Mouse (Mus musculus) lung, embryonic 16.5 days (tissue): Measurements from ENCODE around the gene Fbxo41. TPM values are rescaled to one million over a fixed set of nuclear protein-coding genes. Genes with fewer than 3 reads are reported as not detected.

Source experiments
- ATAC-seq: fragments of 200-750 bp; cut with Nextera tagmentation; 2 replicates; pipeline ENCODE4 v1.8.0; 2017; ENCODE audit warnings: low read depth, mild to moderate bottlenecking, moderate library complexity
- H3K27ac ChIP-seq: fragments of 300-500 bp; sonication (generic); 2 replicates; pipeline ENCODE4 v1.5.1; 2014; ENCODE audit warnings: mild to moderate bottlenecking, control low read depth, low read length
- H3K27me3 ChIP-seq: fragments of 300-500 bp; sonication (generic); 2 replicates; pipeline ENCODE4 v1.6.1; 2014; ENCODE audit warnings: low read depth, low read length, mixed read lengths; ENCODE audit not compliant: control insufficient read depth, insufficient read depth
- H3K36me3 ChIP-seq: fragments of 300-500 bp; sonication (generic); 2 replicates; pipeline ENCODE4 v1.6.1; 2014; ENCODE audit warnings: low read length; ENCODE audit not compliant: control insufficient read depth, insufficient read depth
- H3K4me1 ChIP-seq: fragments of 300-500 bp; sonication (generic); replicated peaks from 2 replicates; pipeline ENCODE4 v1.6.1; 2014; ENCODE audit warnings: low read length, mixed read lengths; ENCODE audit not compliant: control insufficient read depth, insufficient read depth
- H3K4me2 ChIP-seq: fragments of 300-500 bp; sonication (generic); 2 replicates; pipeline ENCODE4 v1.6.1; 2014; ENCODE audit warnings: low read depth, low read length, control low read depth
- H3K4me3 ChIP-seq: fragments of 300-500 bp; sonication (generic); 2 replicates; pipeline ENCODE4 v1.5.1; 2014; ENCODE audit warnings: mild to moderate bottlenecking, low read length, control low read depth
- H3K9ac ChIP-seq: fragments of 300-500 bp; sonication (generic); 2 replicates; pipeline ENCODE4 v1.6.1; 2014; ENCODE audit warnings: low read length, control low read depth
- H3K9me3 ChIP-seq: fragments of 300-500 bp; sonication (generic); 2 replicates; pipeline ENCODE4 v1.6.1; 2016; ENCODE audit warnings: low read length; ENCODE audit not compliant: control insufficient read depth
- WGBS: fragments of 180-500 bp; shearing (Covaris S2); extraction: QIAGEN DNeasy Blood & Tissue Kit; methylation state at CpG from one replicate; pipeline ENCODE4 v1.1.7; 2014; 5-methylcytosine and 5-hydroxymethylcytosine counted together
- polyA plus RNA-seq: library from polyadenylated mRNA; unstranded; fragments of >200 nt; fragmentation: Nextera tagmentation; extraction: Ambion mirVana; gene quantifications from 2 replicates; pipeline ENCODE4 v1.2.1, GENCODE M21; 2015

The Fbxo41 gene
- polyA plus RNA-seq, 1 experiment from 2014 or later: 0.08 TPM

- Histone ChIP-seq H3K4me3 (no peak overlapping the region), H3K4me1 (no peaks in the 10 kb centered on the region), H3K4me2 (no peak overlapping the region), H3K9me3 (no peaks in the 10 kb centered on the region), H3K27me3 (no peaks in the 10 kb centered on the region), H3K27ac (no peak overlapping the region), H3K9ac (no peak overlapping the region), H3K36me3 (peaks cover 32% of the 10 kb centered on the region)
- 87% methylated on average over 8 of the region's 8 CpGs for WGBS
- ATAC-seq: no peak
Measured at GRCm38 (mm10) chr6:85444266-85444965, 58.4 kb downstream of the Fbxo41 start.

GRCm38 (mm10) chr6:85443488-85444233 lies 59.1 kb downstream of the Fbxo41 start:
- no peak overlapping the region for H3K27ac ChIP-seq
- H3K4me2 ChIP-seq: no peak overlapping the region
- H3K4me1 ChIP-seq: no peaks in the 10 kb centered on the region
- no peak for ATAC-seq
- WGBS: 77% methylated on average over 3 of the region's 3 CpGs
- peaks cover 36% of the 10 kb centered on the region for H3K36me3 ChIP-seq
- no peaks in the 10 kb centered on the region for H3K27me3 ChIP-seq
- H3K9me3 ChIP-seq: no peaks in the 10 kb centered on the region
- H3K4me3 ChIP-seq: no peak overlapping the region
- H3K9ac ChIP-seq: no peak overlapping the region

- H3K27me3 ChIP-seq: no peaks in the 10 kb centered on the region
- no peak overlapping the region for H3K9ac ChIP-seq
- H3K27ac ChIP-seq: no peak overlapping the region
- 78% methylated on average over 4 of the region's 4 CpGs for WGBS
- no peaks in the 10 kb centered on the region for H3K9me3 ChIP-seq
- H3K36me3 ChIP-seq: peaks cover 35% of the 10 kb centered on the region
- H3K4me1 ChIP-seq: no peaks in the 10 kb centered on the region
- no peak overlapping the region for H3K4me3 ChIP-seq
- no peak for ATAC-seq
- no peak overlapping the region for H3K4me2 ChIP-seq
Measured at GRCm38 (mm10) chr6:85441142-85441541, 61.7 kb downstream of the Fbxo41 start.

- H3K4me2 ChIP-seq: no peak overlapping the region
- H3K4me1 ChIP-seq: peaks cover 2% of the 10 kb centered on the region; the same call in 1 of the 2 replicates
- no peak overlapping the region for H3K27ac ChIP-seq
- H3K4me3 ChIP-seq: no peak overlapping the region
- 85% methylated on average over 5 of the region's 6 CpGs for WGBS
- H3K9me3 ChIP-seq: no peaks in the 10 kb centered on the region
- H3K9ac ChIP-seq: no peak overlapping the region
- ATAC-seq: no peak
- no peaks in the 10 kb centered on the region for H3K27me3 ChIP-seq
- peaks cover 11% of the 10 kb centered on the region for H3K36me3 ChIP-seq
Measured at GRCm38 (mm10) chr6:85436631-85437030, 66.2 kb downstream of the Fbxo41 start.

GRCm38 (mm10) chr6:85436204-85436603 lies 66.6 kb downstream of the Fbxo41 start:
- Histone ChIP-seq H3K4me1 (peaks cover 2% of the 10 kb centered on the region; the same call in 1 of the 2 replicates), H3K9ac (no peak overlapping the region), H3K4me3 (no peak overlapping the region), H3K27me3 (no peaks in the 10 kb centered on the region), H3K36me3 (peaks cover 10% of the 10 kb centered on the region), H3K9me3 (no peaks in the 10 kb centered on the region), H3K4me2 (no peak overlapping the region), H3K27ac (no peak overlapping the region)
- 79% methylated on average over 1 of the region's 1 CpGs for WGBS
- no peak for ATAC-seq

GRCm38 (mm10) chr6:85433865-85434264 lies 68.9 kb downstream of the Fbxo41 start:
- no peak for ATAC-seq
- no peaks in the 10 kb centered on the region for H3K27me3 ChIP-seq
- no peaks in the 10 kb centered on the region for H3K9me3 ChIP-seq
- H3K4me1 ChIP-seq: peaks cover 6% of the 10 kb centered on the region
- H3K4me2 ChIP-seq: no peak overlapping the region
- peaks cover 4% of the 10 kb centered on the region for H3K36me3 ChIP-seq
- H3K27ac ChIP-seq: no peak overlapping the region
- no peak overlapping the region for H3K4me3 ChIP-seq
- H3K9ac ChIP-seq: no peak overlapping the region
- 71% methylated on average over 5 of the region's 5 CpGs for WGBS

GRCm38 (mm10) chr6:85431842-85432431 lies 70.9 kb downstream of the Fbxo41 start, which contains the start of gene Smyd5:
Smyd5 (plus strand) TSS chr6:85431989.
- no peak within 1 kb of the TSS for H3K27ac ChIP-seq
- under 1% methylated on average over 36 of the region's 39 CpGs for WGBS
- H3K4me3 ChIP-seq: peak within 1 kb of the TSS; percentile 80
- ATAC-seq: peak; percentile 91
- H3K4me2 ChIP-seq: peak within 1 kb of the TSS; percentile 79
- H3K27me3 ChIP-seq: no peaks in the 10 kb centered on the region
- H3K36me3 ChIP-seq: no peaks in the 10 kb centered on the region
- peak within 1 kb of the TSS; percentile 81 for H3K9ac ChIP-seq
- H3K9me3 ChIP-seq: no peaks in the 10 kb centered on the region
- peaks cover 6% of the 10 kb centered on the region for H3K4me1 ChIP-seq

GRCm38 (mm10) chr6:85431274-85431841 lies 71.4 kb downstream of the Fbxo41 start:
- Histone ChIP-seq H3K9ac (peak overlapping the region; percentile 81), H3K9me3 (no peaks in the 10 kb centered on the region), H3K36me3 (no peaks in the 10 kb centered on the region), H3K27me3 (no peaks in the 10 kb centered on the region), H3K4me3 (peak overlapping the region; percentile 80), H3K4me1 (peaks cover 6% of the 10 kb centered on the region), H3K27ac (no peak overlapping the region), H3K4me2 (peak overlapping the region; percentile 79)
- 37% methylated on average over 8 of the region's 8 CpGs for WGBS
- ATAC-seq: no peak; the same call in 1 of the 2 replicates
